Mouse (Mus musculus) ES-Bruce4 (cell line): ENCODE results near the gene Slc24a5. TPM values are rescaled to one million over a fixed set of nuclear protein-coding genes. Genes with fewer than 3 reads are reported as not detected.

Experiments used
- H3K27ac ChIP-seq: 2 replicates; pipeline ENCODE4 v1.5.1; 2012; ENCODE audit warnings: low read length, inconsistent platforms; ENCODE audit not compliant: insufficient read depth
- H3K27me3 ChIP-seq: 2 replicates; pipeline ENCODE4 v1.6.1; 2012; ENCODE audit warnings: mild to moderate bottlenecking, low read length, inconsistent platforms; ENCODE audit not compliant: control insufficient read depth, poor library complexity, insufficient read depth, severe bottlenecking
- H3K36me3 ChIP-seq: 2 replicates; pipeline ENCODE4 v1.6.1; 2012; ENCODE audit warnings: inconsistent platforms, mild to moderate bottlenecking, low read length, moderate library complexity; ENCODE audit not compliant: control insufficient read depth, poor library complexity, insufficient read depth, severe bottlenecking
- H3K4me1 ChIP-seq: one replicate; pipeline ENCODE4 v1.8.1; 2011; ENCODE audit warnings: low read length; ENCODE audit not compliant: control insufficient read depth, insufficient read depth
- H3K4me3 ChIP-seq: 2 replicates; pipeline ENCODE4 v1.5.1; 2011; ENCODE audit warnings: low read depth, mild to moderate bottlenecking, low read length
- H3K9ac ChIP-seq: 2 replicates; pipeline ENCODE4 v1.6.1; 2012; ENCODE audit warnings: low read depth, mild to moderate bottlenecking, inconsistent platforms; ENCODE audit not compliant: poor library complexity, severe bottlenecking
- H3K9me3 ChIP-seq: replicated peaks from 2 replicates; pipeline ENCODE4 v1.6.1; 2012; ENCODE audit warnings: mild to moderate bottlenecking, low read length, inconsistent platforms; ENCODE audit not compliant: control insufficient read depth, poor library complexity, insufficient read depth, severe bottlenecking
- CTCF ChIP-seq: IDR thresholded peaks from one replicate; pipeline ENCODE4 v1.8.1; 2011; ENCODE audit warnings: low read depth, low read length
- EP300 ChIP-seq: IDR thresholded peaks from 2 replicates; pipeline ENCODE4 v1.6.1; 2011; ENCODE audit warnings: low read depth, low read length; ENCODE audit not compliant: insufficient read depth
- POLR2A ChIP-seq: IDR thresholded peaks from one replicate; pipeline ENCODE4 v1.8.1; 2011; ENCODE audit warnings: low read length; ENCODE audit not compliant: insufficient read depth
- polyA plus RNA-seq: library from polyadenylated mRNA; stranded (reverse); fragments of >200 nt; gene quantifications from 2 replicates; pipeline ENCODE4 v1.2.4, GENCODE M21; 2011; ENCODE audit warnings: low read depth; ENCODE audit not compliant: missing spikeins, insufficient read depth, insufficient read length

The Slc24a5 gene
- polyA plus RNA-seq, 1 experiment: not detected

- Histone ChIP-seq H3K27me3 (no peaks in the 10 kb centered on the region; the same call in 1 of the 2 replicates), H3K9me3 (no peaks in the 10 kb centered on the region), H3K9ac (no peak overlapping the region), H3K4me1 (peaks cover 3% of the 10 kb centered on the region), H3K36me3 (no peaks in the 10 kb centered on the region), H3K27ac (no peak overlapping the region), H3K4me3 (no peak overlapping the region)
- TF ChIP-seq EP300: 0 out of 2 replicates have a peak, but pooled peaks have one; percentile 43
- no peak for TF ChIP-seq POLR2A
- TF ChIP-seq CTCF: no peak
Measured at GRCm38 (mm10) chr2:125134113-125134512, 66.2 kb downstream of the Slc24a5 start.

DNA sequence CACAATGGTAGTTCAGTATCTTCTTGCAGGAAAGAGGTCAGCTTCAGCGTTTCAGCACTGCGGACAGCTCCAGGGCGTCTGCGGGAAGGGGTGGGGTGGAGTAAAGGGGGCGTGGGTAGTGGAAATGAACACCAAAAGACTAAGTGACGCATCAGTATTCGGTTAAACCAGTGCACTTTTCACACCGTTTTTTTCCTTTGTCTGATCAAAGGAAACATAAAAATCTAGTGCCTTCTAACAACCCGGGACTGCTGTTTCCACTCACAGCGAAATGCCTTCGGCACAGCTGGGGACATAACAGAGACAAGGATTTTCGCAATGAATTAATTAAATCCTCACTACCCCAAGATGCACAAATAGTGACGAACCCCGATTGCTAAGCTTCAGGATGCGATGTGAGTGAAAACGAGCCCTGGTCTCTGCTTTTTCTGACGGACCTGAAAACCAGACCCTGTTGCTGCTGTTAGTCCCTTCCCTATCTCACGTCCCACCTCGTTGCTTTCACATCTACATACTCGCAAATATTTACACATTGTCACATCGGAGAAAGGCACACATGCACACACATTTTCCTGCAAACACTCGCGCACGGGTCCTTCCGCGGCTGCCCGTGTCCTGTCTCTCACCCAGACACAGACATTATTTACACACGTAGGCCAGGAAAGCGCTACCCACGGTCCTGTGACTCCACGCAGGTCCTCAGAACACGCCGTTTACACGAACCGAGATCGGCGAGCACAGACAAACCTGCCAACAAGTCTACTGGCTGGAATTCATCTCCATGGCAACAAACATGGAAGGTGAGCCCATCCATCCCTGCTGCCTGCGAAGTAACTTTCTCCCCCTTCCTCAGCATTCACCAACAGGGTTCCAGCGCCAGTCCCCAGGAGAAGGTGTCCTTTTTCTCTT is 68.2 kb downstream of the Slc24a5 start, which contains the start of gene Ctxn2:
Ctxn2 (plus strand) TSS at position 790 of the 909 bp plus-strand sequence.
- H3K36me3 ChIP-seq: no peaks in the 10 kb centered on the region
- no peak within 1 kb of the TSS; the same call in 1 of the 2 replicates for H3K9ac ChIP-seq
- H3K27ac ChIP-seq: no peak within 1 kb of the TSS
- H3K27me3 ChIP-seq: no peaks in the 10 kb centered on the region; the same call in 1 of the 2 replicates
- H3K4me1 ChIP-seq: peaks cover 3% of the 10 kb centered on the region
- no peaks in the 10 kb centered on the region for H3K9me3 ChIP-seq
- no peak for TF ChIP-seq CTCF
- no peak for TF ChIP-seq POLR2A
- no peak for TF ChIP-seq EP300
- H3K4me3 ChIP-seq: peak within 1 kb of the TSS; percentile 35

GRCm38 (mm10) chr2:125136846-125137245 is 68.9 kb downstream of the Slc24a5 start:
- Histone ChIP-seq H3K27ac (no peak overlapping the region), H3K4me1 (peaks cover 3% of the 10 kb centered on the region), H3K9ac (no peak overlapping the region; the same call in 1 of the 2 replicates), H3K36me3 (no peaks in the 10 kb centered on the region), H3K27me3 (no peaks in the 10 kb centered on the region; the same call in 1 of the 2 replicates), H3K4me3 (no peak overlapping the region), H3K9me3 (no peaks in the 10 kb centered on the region)
- TF ChIP-seq CTCF (no peak), EP300 (no peak), POLR2A (no peak)

Other genes starting within 250 kb of the Slc24a5 start
- gene Myef2, start 55.5 kb downstream of the Slc24a5 start, polyA plus RNA-seq: 192 and 197 TPM in 2 replicates
- not detected in 2 replicates for gene Ctxn2, start 68.6 kb downstream of the Slc24a5 start, polyA plus RNA-seq
- not detected in 2 replicates for gene Slc12a1, start 84.4 kb downstream of the Slc24a5 start, polyA plus RNA-seq
- gene Dut, start 179.1 kb downstream of the Slc24a5 start, polyA plus RNA-seq: 127 and 130 TPM in 2 replicates